Mouse (Mus musculus) intestine, postnatal 0 days (tissue): Measurements from ENCODE around the gene Olfr965. TPM values are rescaled to one million over a fixed set of nuclear protein-coding genes. Genes with fewer than 3 reads are reported as not detected.
"Not testable (repeated sequence)": the region's sequence is repeated elsewhere in the genome, so short reads cannot be mapped to it uniquely, and the experiment has no call there.

Source experiments
- ATAC-seq: fragments of 200-750 bp; cut with Nextera tagmentation; 2 replicates; pipeline ENCODE4 v1.8.0; 2017; ENCODE audit warnings: mild to moderate bottlenecking, moderate TSS enrichment, moderate library complexity
- H3K27ac ChIP-seq: fragments of 300-500 bp; sonication (generic); 2 replicates; pipeline ENCODE4 v1.5.1; 2014; ENCODE audit warnings: mild to moderate bottlenecking, low read depth, low read length, moderate library complexity
- H3K27me3 ChIP-seq: fragments of 300-500 bp; sonication (generic); replicated peaks from 2 replicates; pipeline ENCODE4 v1.6.1; 2014; ENCODE audit warnings: low read length, mixed read lengths; ENCODE audit not compliant: control insufficient read depth, insufficient read depth
- H3K36me3 ChIP-seq: fragments of 300-500 bp; sonication (generic); 2 replicates; pipeline ENCODE4 v1.6.1; 2014; ENCODE audit warnings: mild to moderate bottlenecking, moderate library complexity; ENCODE audit not compliant: control insufficient read depth, insufficient read depth
- H3K4me1 ChIP-seq: fragments of 300-500 bp; sonication (generic); replicated peaks from 2 replicates; pipeline ENCODE4 v1.6.1; 2014; ENCODE audit warnings: antibody characterized with exemption, low read length, mixed read lengths; ENCODE audit not compliant: control insufficient read depth, insufficient read depth
- H3K4me2 ChIP-seq: fragments of 300-500 bp; sonication (generic); replicated peaks from 2 replicates; pipeline ENCODE4 v1.6.1; 2014; ENCODE audit warnings: low read depth, mild to moderate bottlenecking, moderate library complexity
- H3K4me3 ChIP-seq: fragments of 300-500 bp; sonication (generic); 2 replicates; pipeline ENCODE4 v1.5.1; 2014; ENCODE audit warnings: low read depth, low read length
- H3K9ac ChIP-seq: fragments of 300-500 bp; sonication (generic); 2 replicates; pipeline ENCODE4 v1.6.1; 2014; ENCODE audit warnings: mild to moderate bottlenecking, low read depth, low read length
- H3K9me3 ChIP-seq: fragments of 300-500 bp; sonication (generic); 2 replicates; pipeline ENCODE4 v1.6.1; 2016; ENCODE audit warnings: mixed run types; ENCODE audit not compliant: control insufficient read depth
- CTCF ChIP-seq: sonication (generic); IDR thresholded peaks from 2 replicates; pipeline ENCODE4 v1.5.1; 2016; ENCODE audit warnings: low read depth, mild to moderate bottlenecking, control low read depth, antibody characterized with exemption, moderate library complexity
- WGBS: fragments of 180-500 bp; shearing (Covaris S2); extraction: QIAGEN DNeasy Blood & Tissue Kit; methylation state at CpG from one replicate; pipeline ENCODE4 v1.1.7; 2014; 5-methylcytosine and 5-hydroxymethylcytosine counted together
- polyA plus RNA-seq: library from polyadenylated mRNA; unstranded; fragments of >200 nt; fragmentation: Nextera tagmentation; extraction: Ambion mirVana; gene quantifications from 2 replicates; pipeline ENCODE4 v1.2.1, GENCODE M21; 2015

Gene Olfr965
- polyA plus RNA-seq, result not detected in 2 replicates

DNA sequence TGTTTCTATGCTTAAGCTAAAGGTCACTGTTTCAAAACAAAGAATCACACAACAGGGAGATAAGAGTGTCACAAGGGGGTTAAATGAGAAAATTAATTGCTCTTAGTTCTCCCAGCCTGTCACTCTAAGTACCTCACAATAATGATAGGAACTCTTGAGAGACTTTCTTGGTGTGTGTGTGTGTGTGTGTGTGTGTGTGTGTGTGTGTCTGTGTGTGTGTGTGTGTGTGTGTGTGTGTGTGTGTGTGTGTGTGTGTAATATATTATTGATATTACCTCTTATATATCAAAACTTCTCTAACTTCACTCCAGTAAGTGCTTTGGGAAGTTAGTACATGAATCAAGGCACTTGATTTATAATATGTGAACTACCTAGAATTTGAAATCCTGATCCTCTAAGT lies at the start of gene Olfr965:
Gene Olfr965, plus strand, starts transcription at position 301 of the 400 bp plus-strand sequence.
- Histone ChIP-seq H3K4me2 (no peak within 1 kb of the TSS), H3K36me3 (no peaks in the 10 kb centered on the region)

DNA sequence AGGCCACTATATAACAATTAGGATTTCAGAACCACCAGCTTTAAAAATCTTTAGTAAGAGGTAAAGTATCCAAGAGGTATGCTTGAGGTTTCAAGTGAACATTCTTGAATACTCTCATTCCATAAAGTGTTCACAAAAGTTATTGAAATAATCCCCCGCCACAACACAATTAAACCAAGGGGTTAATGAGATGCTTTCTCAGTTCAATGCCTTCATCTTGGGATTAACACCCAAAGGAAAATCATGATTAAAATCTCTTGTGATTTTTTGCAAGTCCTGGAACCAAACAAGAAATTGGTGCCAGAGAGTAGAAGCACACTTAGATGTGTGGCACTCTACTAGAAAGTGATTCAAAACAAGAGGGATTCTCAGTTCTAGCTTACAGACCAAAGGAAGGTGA lies 44.2 kb upstream of the Olfr965 start, which contains the start of gene Olfr963:
Gene Olfr963, plus strand, starts transcription at position 301 of the 400 bp plus-strand sequence.
- Histone ChIP-seq H3K9ac (no peak within 1 kb of the TSS), H3K9me3 (no peaks in the 10 kb centered on the region), H3K4me2 (no peak within 1 kb of the TSS), H3K4me3 (no peak within 1 kb of the TSS), H3K36me3 (no peaks in the 10 kb centered on the region), H3K4me1 (no peaks in the 10 kb centered on the region), H3K27me3 (no peaks in the 10 kb centered on the region), H3K27ac (no peak within 1 kb of the TSS)
- WGBS, result 91% methylated on average over 1 of the region's 1 CpGs
- no peak for ATAC-seq
- no peak for TF ChIP-seq CTCF

More for the DNA sequence above, at the start of gene Olfr965:
- TF ChIP-seq CTCF, result no peak
- Histone ChIP-seq H3K27ac (no peak within 1 kb of the TSS), H3K9me3 (no peaks in the 10 kb centered on the region), H3K4me1 (no peaks in the 10 kb centered on the region), H3K27me3 (no peaks in the 10 kb centered on the region), H3K4me3 (no peak within 1 kb of the TSS), H3K9ac (no peak within 1 kb of the TSS)
- ATAC-seq, result no peak

DNA sequence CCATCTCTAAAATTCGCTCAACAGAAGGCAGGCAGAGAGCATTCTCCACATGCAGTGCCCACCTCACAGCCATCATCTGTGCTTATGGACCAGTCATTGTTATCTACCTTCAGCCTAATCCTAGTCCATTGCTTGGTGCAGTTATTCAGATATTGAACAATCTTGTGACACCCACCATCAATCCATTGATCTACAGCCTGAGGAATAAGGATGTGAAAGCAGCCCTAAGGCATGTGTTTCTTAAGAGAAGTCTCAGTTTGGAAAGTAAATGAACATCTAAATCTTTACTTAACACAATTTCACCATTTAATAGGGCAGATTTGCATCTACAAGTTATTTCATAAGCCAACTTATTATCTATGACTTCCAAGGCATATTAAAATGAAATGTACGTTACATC lies 41.4 kb upstream of the Olfr965 start:
- no peak for ATAC-seq
- 79% methylated on average over 2 of the region's 2 CpGs for WGBS

DNA sequence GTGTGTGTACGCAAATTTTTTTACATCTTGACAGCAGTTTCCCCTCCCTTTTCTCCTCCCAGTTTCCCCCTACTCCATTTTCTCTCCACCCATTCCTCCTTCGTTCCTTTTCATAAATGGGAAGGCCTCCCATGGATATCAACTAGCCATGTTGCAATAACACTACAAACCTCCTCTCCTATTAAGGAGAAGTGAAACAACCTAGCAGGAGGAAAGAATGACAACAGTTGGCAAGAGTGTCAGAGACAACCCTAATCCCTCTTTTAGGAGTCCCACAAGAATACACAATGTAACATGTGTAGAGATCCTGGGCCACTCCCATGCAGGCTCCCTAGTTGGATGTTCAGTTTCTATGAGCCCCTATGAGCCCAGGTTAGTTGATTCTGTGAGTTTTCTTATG lies 36.3 kb upstream of the Olfr965 start:
- no peaks in the 10 kb centered on the region for H3K9me3 ChIP-seq
- H3K27me3 ChIP-seq, result no peaks in the 10 kb centered on the region
- no peak for ATAC-seq
- H3K36me3 ChIP-seq, result no peaks in the 10 kb centered on the region
- no peak for TF ChIP-seq CTCF
- no peak overlapping the region for H3K4me3 ChIP-seq
- H3K4me2 ChIP-seq, result no peak overlapping the region
- 77% methylated on average over 2 of the region's 2 CpGs for WGBS
- H3K27ac ChIP-seq, result no peak overlapping the region
- no peak overlapping the region for H3K9ac ChIP-seq
- no peaks in the 10 kb centered on the region for H3K4me1 ChIP-seq

More for the DNA sequence above, 41.4 kb upstream of the Olfr965 start:
- Histone ChIP-seq H3K9me3 (no peaks in the 10 kb centered on the region), H3K36me3 (no peaks in the 10 kb centered on the region), H3K4me1 (no peaks in the 10 kb centered on the region), H3K9ac (no peak overlapping the region), H3K27me3 (no peaks in the 10 kb centered on the region), H3K4me2 (no peak overlapping the region), H3K27ac (no peak overlapping the region), H3K4me3 (no peak overlapping the region)
- TF ChIP-seq CTCF, result no peak

DNA sequence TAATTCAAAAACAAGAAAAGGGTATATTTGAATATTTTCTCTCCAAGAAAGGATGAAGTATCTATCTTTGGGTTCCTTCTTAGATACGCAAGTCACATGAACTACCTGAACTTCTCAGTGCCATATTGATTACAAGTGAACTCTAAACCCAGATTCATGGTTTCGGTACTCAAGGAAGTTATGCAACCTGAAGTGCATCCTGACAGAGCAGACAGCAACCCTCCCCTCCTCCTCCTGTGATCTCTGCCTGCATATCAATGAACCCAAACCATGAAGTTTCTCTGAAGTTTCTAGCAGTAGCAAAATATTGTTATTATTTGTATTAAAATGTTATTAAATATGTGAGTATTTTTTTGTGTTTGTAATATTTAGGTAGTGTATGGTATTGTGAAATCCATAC lies 32.6 kb upstream of the Olfr965 start:
- no peak overlapping the region for H3K9ac ChIP-seq
- H3K4me3 ChIP-seq, result no peak overlapping the region
- H3K27me3 ChIP-seq, result no peaks in the 10 kb centered on the region
- TF ChIP-seq CTCF, result no peak
- no peak overlapping the region for H3K27ac ChIP-seq
- WGBS, result 88% methylated on average over 2 of the region's 2 CpGs
- H3K4me1 ChIP-seq, result no peaks in the 10 kb centered on the region
- H3K4me2 ChIP-seq, result no peak overlapping the region
- ATAC-seq, result no peak
- no peaks in the 10 kb centered on the region for H3K9me3 ChIP-seq
- no peaks in the 10 kb centered on the region for H3K36me3 ChIP-seq

DNA sequence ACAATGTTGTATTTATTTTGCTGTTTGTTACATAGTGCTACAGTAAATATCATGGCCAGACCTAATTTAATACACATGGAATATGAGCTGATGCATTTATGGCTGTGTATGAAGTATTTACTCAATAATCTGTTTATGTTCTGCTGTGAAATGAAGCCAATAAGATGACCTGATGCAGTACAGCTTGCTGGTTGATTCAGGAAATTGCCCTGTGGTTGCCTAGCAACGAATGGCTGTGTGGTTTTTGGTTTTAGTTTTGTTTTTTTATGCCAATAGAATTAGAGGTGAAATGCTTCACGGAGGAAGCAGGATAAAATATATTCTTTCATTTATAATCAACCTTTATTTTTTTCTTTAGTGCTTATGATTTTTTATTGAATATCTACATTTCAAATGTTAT lies 31.9 kb upstream of the Olfr965 start:
- WGBS, result 57% methylated on average over 2 of the region's 2 CpGs
- Histone ChIP-seq H3K4me1 (no peaks in the 10 kb centered on the region), H3K9me3 (no peaks in the 10 kb centered on the region), H3K27me3 (no peaks in the 10 kb centered on the region), H3K4me3 (no peak overlapping the region), H3K36me3 (no peaks in the 10 kb centered on the region), H3K4me2 (no peak overlapping the region), H3K27ac (no peak overlapping the region), H3K9ac (no peak overlapping the region)
- no peak for TF ChIP-seq CTCF
- ATAC-seq, result no peak

DNA sequence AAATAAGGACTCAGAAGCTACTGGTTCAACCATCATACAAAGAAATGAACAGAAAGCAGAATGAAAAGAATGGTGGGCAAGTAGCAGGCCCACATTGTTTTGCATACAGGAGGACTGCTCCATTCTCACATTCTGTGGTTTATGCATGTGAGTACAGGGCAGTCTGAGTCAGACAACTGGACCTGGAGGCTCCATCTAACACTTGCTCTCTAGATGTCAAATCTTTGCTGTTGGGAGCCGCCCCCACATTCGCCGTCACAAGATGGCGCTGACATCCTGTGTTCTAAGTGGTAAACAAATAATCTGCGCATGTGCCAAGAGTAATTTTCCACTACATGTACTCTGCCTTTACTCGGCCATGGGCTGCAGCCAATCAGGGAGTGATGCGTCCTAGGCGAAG lies 10.0 kb upstream of the Olfr965 start:
- not testable (repeated sequence) for H3K27me3 ChIP-seq, H3K4me3 ChIP-seq, H3K27ac ChIP-seq, H3K4me1 ChIP-seq, H3K4me2 ChIP-seq, ATAC-seq, H3K9me3 ChIP-seq, H3K9ac ChIP-seq, H3K36me3 ChIP-seq
- 86% methylated on average over 6 of the region's 8 CpGs for whole genome bisulfite sequencing
